Mouse (Mus musculus) kidney, embryonic 14.5 days (tissue): Measurements from ENCODE around the gene Dhx35. TPM values are rescaled to one million over a fixed set of nuclear protein-coding genes. Genes with fewer than 3 reads are reported as not detected.

Source experiments
- ATAC-seq: fragments of 200-750 bp; cut with Nextera tagmentation; 2 replicates; pipeline ENCODE4 v1.8.0; 2017; ENCODE audit warnings: moderate number of reproducible peaks, mild to moderate bottlenecking, moderate TSS enrichment, moderate library complexity; ENCODE audit not compliant: low FRiP score, low TSS enrichment
- H3K27ac ChIP-seq: fragments of 300-500 bp; sonication (generic); 2 replicates; pipeline ENCODE4 v1.5.1; 2014; ENCODE audit warnings: low read depth, mild to moderate bottlenecking, low read length, moderate library complexity, mixed read lengths
- H3K27me3 ChIP-seq: fragments of 300-500 bp; sonication (generic); 2 replicates; pipeline ENCODE4 v1.6.1; 2014; ENCODE audit warnings: mild to moderate bottlenecking, low read length; ENCODE audit not compliant: control insufficient read depth, insufficient read depth
- H3K36me3 ChIP-seq: fragments of 300-500 bp; sonication (generic); 2 replicates; pipeline ENCODE4 v1.6.1; 2014; ENCODE audit warnings: low read length, mixed read lengths; ENCODE audit not compliant: control insufficient read depth, insufficient read depth
- H3K4me1 ChIP-seq: fragments of 300-500 bp; sonication (generic); 2 replicates; pipeline ENCODE4 v1.6.1; 2014; ENCODE audit warnings: low read length, mixed read lengths; ENCODE audit not compliant: control insufficient read depth, insufficient read depth
- H3K4me2 ChIP-seq: fragments of 300-500 bp; sonication (generic); replicated peaks from 2 replicates; pipeline ENCODE4 v1.6.1; 2014; ENCODE audit warnings: low read depth, mild to moderate bottlenecking, low read length
- H3K4me3 ChIP-seq: fragments of 300-500 bp; sonication (generic); 2 replicates; pipeline ENCODE4 v1.5.1; 2014; ENCODE audit warnings: mild to moderate bottlenecking, low read length
- H3K9ac ChIP-seq: fragments of 300-500 bp; sonication (generic); 2 replicates; pipeline ENCODE4 v1.6.1; 2014; ENCODE audit warnings: low read depth, mild to moderate bottlenecking, low read length, moderate library complexity
- H3K9me3 ChIP-seq: fragments of 300-500 bp; sonication (generic); 2 replicates; pipeline ENCODE4 v1.6.1; 2016; ENCODE audit warnings: low read length; ENCODE audit not compliant: control insufficient read depth
- WGBS: fragments of 180-500 bp; shearing (Covaris S2); extraction: QIAGEN DNeasy Blood & Tissue Kit; methylation state at CpG from one replicate; pipeline ENCODE4 v1.1.7; 2014; 5-methylcytosine and 5-hydroxymethylcytosine counted together
- polyA plus RNA-seq: library from polyadenylated mRNA; unstranded; fragments of >200 nt; fragmentation: Nextera tagmentation; extraction: Ambion mirVana; gene quantifications from 2 replicates; pipeline ENCODE4 v1.2.1, GENCODE M21; 2014

Dhx35 gene
- polyA plus RNA-seq, 1 experiment from 2014 or later = 24.8 TPM

GRCm38 (mm10) chr2:158770126-158770757 lies 24.4 kb upstream of the Dhx35 start:
- WGBS = 31% methylated on average over 13 of the region's 13 CpGs
- H3K27me3 ChIP-seq = no peaks in the 10 kb centered on the region
- peak overlapping the region; percentile 28; the same call in 1 of the 2 replicates for H3K9ac ChIP-seq
- H3K36me3 ChIP-seq = peaks cover 13% of the 10 kb centered on the region
- H3K9me3 ChIP-seq = no peaks in the 10 kb centered on the region
- H3K4me2 ChIP-seq = peak overlapping the region; percentile 94
- no peak for ATAC-seq
- H3K4me3 ChIP-seq = peak overlapping the region; percentile 87; the same call in 1 of the 2 replicates
- H3K4me1 ChIP-seq = peaks cover 29% of the 10 kb centered on the region
- no peak overlapping the region for H3K27ac ChIP-seq

DNA sequence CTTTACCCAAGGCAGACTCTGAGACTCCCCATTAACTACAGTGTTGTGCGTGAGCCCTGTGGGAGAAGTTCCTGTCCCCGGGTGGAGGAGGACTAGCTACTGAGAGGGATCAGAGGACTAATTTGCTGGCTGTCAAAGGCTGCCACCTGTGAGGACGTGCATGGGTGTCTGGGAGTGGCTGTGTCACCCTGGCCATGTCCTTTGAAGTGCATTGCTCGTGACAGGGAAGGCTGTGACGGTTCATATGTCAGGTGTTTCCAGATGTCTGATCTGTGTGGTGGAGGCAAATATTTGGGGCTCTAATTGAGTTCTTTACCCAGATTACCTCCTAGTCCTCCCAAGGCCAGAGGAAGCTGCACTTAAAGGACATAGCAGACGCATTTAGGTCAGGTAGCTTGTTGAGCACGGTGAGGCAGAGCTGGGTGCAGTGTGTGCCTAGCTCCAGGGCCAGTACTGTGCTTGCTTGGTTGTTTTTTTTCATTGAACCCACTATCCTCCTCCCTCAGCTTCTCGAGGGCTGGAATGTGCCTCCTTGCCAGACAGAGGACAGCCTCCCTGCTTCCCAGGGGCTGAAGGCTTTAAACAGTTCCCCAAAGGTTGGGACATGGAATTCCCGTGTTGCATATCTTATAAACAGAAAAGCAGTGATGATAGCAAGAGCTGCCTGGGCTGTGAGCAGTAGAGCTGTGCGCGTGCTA lies 23.4 kb upstream of the Dhx35 start:
- ATAC-seq = no peak
- Histone ChIP-seq H3K9me3 (no peaks in the 10 kb centered on the region), H3K27me3 (no peaks in the 10 kb centered on the region), H3K4me1 (peaks cover 29% of the 10 kb centered on the region), H3K36me3 (peaks cover 16% of the 10 kb centered on the region), H3K27ac (no peak overlapping the region), H3K9ac (no peak overlapping the region), H3K4me2 (peak overlapping the region; percentile 94), H3K4me3 (no peak overlapping the region)
- 38% methylated on average over 11 of the region's 11 CpGs for WGBS

DNA sequence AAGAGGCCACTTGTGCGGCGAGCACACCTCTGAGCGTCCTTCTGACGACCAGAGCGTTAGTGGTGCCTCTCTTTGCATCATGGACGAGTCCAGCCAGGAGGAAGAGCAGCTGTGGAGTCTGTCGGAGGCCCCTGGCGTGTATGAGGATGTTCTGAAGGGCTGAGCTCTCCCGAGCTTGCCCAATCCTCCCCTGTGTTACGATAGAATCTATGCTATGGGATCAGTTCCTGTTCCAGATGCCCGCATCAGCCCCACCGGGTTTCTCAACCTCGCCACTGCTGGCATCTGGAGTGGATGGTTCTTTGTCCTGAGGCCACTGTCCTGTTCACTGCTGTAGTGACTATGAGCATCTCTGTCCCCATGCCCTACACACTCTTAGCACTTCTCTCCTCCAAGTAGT lies 21.8 kb upstream of the Dhx35 start:
- H3K9ac ChIP-seq = no peak overlapping the region
- no peak overlapping the region for H3K27ac ChIP-seq
- peaks cover 37% of the 10 kb centered on the region for H3K4me1 ChIP-seq
- H3K36me3 ChIP-seq = peaks cover 17% of the 10 kb centered on the region
- H3K4me2 ChIP-seq = no peak overlapping the region
- ATAC-seq = no peak
- WGBS = 87% methylated on average over 13 of the region's 13 CpGs
- no peaks in the 10 kb centered on the region for H3K27me3 ChIP-seq
- no peaks in the 10 kb centered on the region for H3K9me3 ChIP-seq
- no peak overlapping the region for H3K4me3 ChIP-seq

DNA sequence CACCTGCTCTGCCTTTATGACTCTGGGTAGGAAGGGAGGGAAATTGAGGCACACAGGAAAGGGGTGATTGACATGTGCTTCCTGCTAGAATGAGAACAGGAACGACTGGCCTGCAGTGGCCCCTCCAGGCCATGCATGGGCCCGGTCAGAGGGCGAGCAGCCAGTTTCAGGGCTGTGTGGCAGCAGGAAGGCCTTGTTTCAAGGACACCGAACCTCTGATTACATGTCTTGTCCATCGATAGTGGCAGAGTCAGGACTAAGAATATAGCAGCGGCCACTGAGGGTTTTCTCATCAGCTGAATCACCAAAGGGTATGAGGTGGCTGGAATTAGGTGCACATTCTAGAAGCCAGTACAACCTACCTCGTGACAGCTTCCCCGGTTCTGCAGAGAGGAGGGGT lies 19.7 kb upstream of the Dhx35 start:
- no peak overlapping the region for H3K4me3 ChIP-seq
- H3K4me1 ChIP-seq = peaks cover 28% of the 10 kb centered on the region
- H3K36me3 ChIP-seq = peaks cover 24% of the 10 kb centered on the region
- no peak for ATAC-seq
- no peak overlapping the region for H3K9ac ChIP-seq
- no peaks in the 10 kb centered on the region for H3K27me3 ChIP-seq
- no peak overlapping the region for H3K27ac ChIP-seq
- WGBS = 77% methylated on average over 8 of the region's 8 CpGs
- no peaks in the 10 kb centered on the region for H3K9me3 ChIP-seq
- no peak overlapping the region for H3K4me2 ChIP-seq

DNA sequence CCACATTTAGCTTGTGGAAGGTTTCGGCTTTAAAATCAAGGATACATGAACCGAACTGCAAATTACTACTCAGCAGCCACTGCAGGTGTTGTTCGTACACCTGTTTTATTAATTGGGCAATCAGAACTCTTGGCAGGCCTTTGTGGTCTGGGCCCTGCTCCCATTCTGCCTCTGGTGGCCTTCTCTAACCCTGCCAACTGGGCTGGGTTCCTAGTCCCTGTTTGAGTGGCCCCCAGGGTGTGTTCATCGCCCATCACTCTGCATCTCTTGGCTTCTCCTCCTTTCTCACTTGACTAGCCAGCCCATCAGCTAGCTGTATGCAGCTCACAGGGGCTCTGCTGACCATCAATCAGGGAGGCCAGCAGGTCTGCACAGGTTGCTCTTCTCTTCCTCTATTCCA lies 17.9 kb upstream of the Dhx35 start:
- Histone ChIP-seq H3K4me1 (peaks cover 10% of the 10 kb centered on the region; the same call in 1 of the 2 replicates), H3K9me3 (no peaks in the 10 kb centered on the region), H3K4me2 (no peak overlapping the region), H3K27ac (no peak overlapping the region), H3K36me3 (peaks cover 42% of the 10 kb centered on the region), H3K4me3 (no peak overlapping the region), H3K9ac (no peak overlapping the region), H3K27me3 (no peaks in the 10 kb centered on the region)
- no peak for ATAC-seq
- WGBS = 92% methylated on average over 4 of the region's 4 CpGs

DNA sequence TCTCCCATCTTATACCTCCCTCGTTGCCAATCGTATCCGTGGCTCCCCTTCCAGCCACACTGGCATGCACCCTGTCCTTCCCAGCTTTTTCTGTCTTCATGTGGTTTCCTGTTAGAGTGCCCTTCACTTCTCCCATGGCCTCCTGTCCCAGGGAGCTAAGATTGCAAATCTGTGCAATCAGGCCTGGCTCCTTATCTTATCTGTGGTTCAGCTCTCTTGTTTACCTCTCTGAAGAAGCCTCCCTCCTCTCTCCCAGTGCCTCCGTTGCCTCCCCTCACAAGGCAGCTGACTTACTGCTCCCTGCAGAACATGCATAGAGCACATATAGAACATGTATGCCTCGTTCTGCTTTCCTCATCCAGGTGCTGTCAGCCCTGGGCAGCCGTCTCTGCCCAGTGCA lies 17.1 kb upstream of the Dhx35 start:
- H3K9ac ChIP-seq = no peak overlapping the region
- no peak overlapping the region for H3K4me3 ChIP-seq
- H3K27ac ChIP-seq = no peak overlapping the region
- H3K36me3 ChIP-seq = peaks cover 45% of the 10 kb centered on the region
- no peak for ATAC-seq
- H3K27me3 ChIP-seq = no peaks in the 10 kb centered on the region
- WGBS = 72% methylated on average over 6 of the region's 6 CpGs
- peaks cover 8% of the 10 kb centered on the region; the same call in 1 of the 2 replicates for H3K4me1 ChIP-seq
- H3K9me3 ChIP-seq = no peaks in the 10 kb centered on the region
- no peak overlapping the region for H3K4me2 ChIP-seq

GRCm38 (mm10) chr2:158778349-158778748 lies 16.3 kb upstream of the Dhx35 start:
- H3K4me1 ChIP-seq = peaks cover 8% of the 10 kb centered on the region; the same call in 1 of the 2 replicates
- no peak overlapping the region for H3K27ac ChIP-seq
- no peak for ATAC-seq
- 82% methylated on average over 7 of the region's 7 CpGs for WGBS
- no peak overlapping the region for H3K9ac ChIP-seq
- H3K27me3 ChIP-seq = no peaks in the 10 kb centered on the region
- H3K36me3 ChIP-seq = peaks cover 46% of the 10 kb centered on the region
- H3K4me2 ChIP-seq = no peak overlapping the region
- H3K9me3 ChIP-seq = no peaks in the 10 kb centered on the region
- no peak overlapping the region for H3K4me3 ChIP-seq

DNA sequence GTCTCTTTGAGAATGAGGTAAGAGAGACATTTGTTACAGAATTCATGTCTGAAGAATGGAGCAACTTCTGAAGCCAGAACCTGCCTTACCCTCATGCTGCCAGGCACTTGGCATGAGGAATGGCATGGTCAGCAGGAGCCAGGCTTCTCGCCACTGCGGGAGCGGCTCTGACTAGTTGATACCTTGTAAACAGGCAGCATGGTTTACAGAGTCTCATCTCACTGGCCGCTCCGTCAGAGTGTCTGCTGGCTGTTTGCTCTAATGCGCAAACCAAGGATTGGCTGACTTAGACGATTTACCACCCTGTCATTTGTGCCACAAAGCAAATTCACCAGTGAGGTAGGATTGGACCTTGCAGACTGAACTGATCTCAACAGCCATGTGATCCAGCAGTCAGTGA lies 13.5 kb upstream of the Dhx35 start:
- no peak for ATAC-seq
- no peak overlapping the region for H3K9ac ChIP-seq
- H3K27me3 ChIP-seq = no peaks in the 10 kb centered on the region
- no peaks in the 10 kb centered on the region for H3K9me3 ChIP-seq
- H3K27ac ChIP-seq = no peak overlapping the region
- 86% methylated on average over 7 of the region's 7 CpGs for WGBS
- H3K4me1 ChIP-seq = peaks cover 8% of the 10 kb centered on the region; the same call in 1 of the 2 replicates
- H3K4me2 ChIP-seq = no peak overlapping the region
- H3K4me3 ChIP-seq = no peak overlapping the region
- peaks cover 65% of the 10 kb centered on the region for H3K36me3 ChIP-seq
